Mouse (Mus musculus) v-Abl transformed pro-B cells (cell line): ENCODE measurements at regions not wholly inside any gene's neighbourhood (a gene's known extent, or its start where the extent isn't known, plus 50 kb on each side); places are given as distances from the start of the nearest gene placed in this dataset.

Experiments used
- in situ Hi-C, 2 experiments: fragments of 400-800 bp; cut with MboI; formaldehyde crosslinking; loops; one replicate each; pipeline ENCODE4 v1.15.1; 2025; ENCODE audit not compliant: unreplicated experiment in 2 of 2

- in situ Hi-C loops = no loop called here
Measured at GRCm38 (mm10) chr7:79543231-79544071, 74.0 kb downstream of the Rhcg start.

- in situ Hi-C loops = no loop called here
Measured at GRCm38 (mm10) chr7:79542379-79543015, 75.0 kb downstream of the Rhcg start.

GRCm38 (mm10) chr7:79540246-79540645 lies 74.1 kb upstream of the Polg start:
- in situ Hi-C loops = no loop called here

- in situ Hi-C loops = no loop called here
Measured at GRCm38 (mm10) chr7:79539426-79539825, 73.3 kb upstream of the Polg start.

- in situ Hi-C loops = no loop called here
Measured at GRCm38 (mm10) chr7:79536157-79536641, 70.0 kb upstream of the Polg start.

GRCm38 (mm10) chr7:79535251-79536111 lies 69.3 kb upstream of the Polg start:
- in situ Hi-C loops = no loop called here

- in situ Hi-C loops = no loop called here
Measured at GRCm38 (mm10) chr7:79534819-79535218, 68.7 kb upstream of the Polg start.

- in situ Hi-C loops = no loop called here
Measured at GRCm38 (mm10) chr7:79534381-79534780, 68.2 kb upstream of the Polg start.

GRCm38 (mm10) chr7:79532626-79533140 lies 66.5 kb upstream of the Polg start:
- in situ Hi-C loops = no loop called here

GRCm38 (mm10) chr7:79531551-79532356 lies 65.6 kb upstream of the Polg start:
- in situ Hi-C loops = no loop called here

GRCm38 (mm10) chr7:79531142-79531541 lies 65.0 kb upstream of the Polg start:
- in situ Hi-C loops = no loop called here

- in situ Hi-C loops = no loop called here
Measured at GRCm38 (mm10) chr7:79529480-79529879, 63.3 kb upstream of the Polg start.

- in situ Hi-C loops = no loop called here
Measured at GRCm38 (mm10) chr7:79527984-79528383, 61.8 kb upstream of the Polg start.

- in situ Hi-C loops = no loop called here
Measured at GRCm38 (mm10) chr7:79525690-79526630, 59.8 kb upstream of the Polg start.

- in situ Hi-C loops = no loop called here
Measured at GRCm38 (mm10) chr7:79524921-79525320, 58.8 kb upstream of the Polg start.

- in situ Hi-C loops = no loop called here
Measured at GRCm38 (mm10) chr7:79523696-79524095, 57.5 kb upstream of the Polg start.

GRCm38 (mm10) chr7:79522046-79522445 lies 55.9 kb upstream of the Polg start:
- in situ Hi-C loops = no loop called here

- in situ Hi-C loops = no loop called here
Measured at GRCm38 (mm10) chr7:79521259-79521658, 55.1 kb upstream of the Polg start.

- in situ Hi-C loops = no loop called here
Measured at GRCm38 (mm10) chr7:79520222-79520710, 54.1 kb upstream of the Polg start.
